Mouse (Mus musculus) bone marrow macrophage, adult 2 months (primary cell): ENCODE results near the gene CN725425.

Experiments
- CTCF ChIP-seq: IDR thresholded peaks from 2 replicates; pipeline ENCODE4 v1.5.1; 2012; ENCODE audit warnings: low read depth, mild to moderate bottlenecking, low read length, moderate library complexity
- POLR2A ChIP-seq: IDR thresholded peaks from 2 replicates; pipeline ENCODE4 v1.6.1; 2012; ENCODE audit warnings: mild to moderate bottlenecking, low read depth, low read length, borderline replicate concordance

GRCm38 (mm10) chr15:91251544-91252408 lies 52.5 kb downstream of the CN725425 start:
- TF ChIP-seq POLR2A (no peak), CTCF (no peak)
